Mouse (Mus musculus) right cerebral cortex, postnatal 14 days (tissue): ENCODE results near the gene Prps1l1.

Experiments used
- DNase-seq: peaks from one replicate; pipeline ENCODE4 v3.0.0; 2022

Gene Prps1l1

GRCm38 (mm10) chr12:34984461-34984860, at the start of gene Prps1l1:
Gene Prps1l1 (plus strand): TSS chr12:34984761.
- DNase-seq = no peak

GRCm38 (mm10) chr12:34937918-34938317, 46.6 kb upstream of the Prps1l1 start:
- no peak for DNase-seq

GRCm38 (mm10) chr12:34949066-34949706, 35.4 kb upstream of the Prps1l1 start:
- no peak for DNase-seq

- DNase-seq = no peak
These were observed 8.6 kb upstream of the Prps1l1 start for GRCm38 (mm10) chr12:34975991-34976390.

GRCm38 (mm10) chr12:34985865-34986264, 1.3 kb downstream of the Prps1l1 start:
- DNase-seq = no peak

GRCm38 (mm10) chr12:34989537-34990200, 5.1 kb downstream of the Prps1l1 start:
- no peak for DNase-seq

- no peak for DNase-seq
These were observed 5.8 kb downstream of the Prps1l1 start for GRCm38 (mm10) chr12:34990387-34990786.

- DNase-seq = no peak
These were observed 7.3 kb downstream of the Prps1l1 start for GRCm38 (mm10) chr12:34991900-34992299.

GRCm38 (mm10) chr12:34997597-34998182, 13.1 kb downstream of the Prps1l1 start:
- no peak for DNase-seq

GRCm38 (mm10) chr12:34998778-34999467, 14.4 kb downstream of the Prps1l1 start:
- DNase-seq = no peak

- DNase-seq = no peak
These were observed 15.8 kb downstream of the Prps1l1 start for GRCm38 (mm10) chr12:35000323-35000722.

GRCm38 (mm10) chr12:35005748-35006147, 21.2 kb downstream of the Prps1l1 start:
- DNase-seq = no peak

GRCm38 (mm10) chr12:35007851-35008250, 23.3 kb downstream of the Prps1l1 start:
- no peak for DNase-seq

GRCm38 (mm10) chr12:35008340-35009137, 24.0 kb downstream of the Prps1l1 start:
- no peak for DNase-seq

GRCm38 (mm10) chr12:35011462-35011861, 26.9 kb downstream of the Prps1l1 start:
- DNase-seq = no peak

- no peak for DNase-seq
These were observed 29.4 kb downstream of the Prps1l1 start for GRCm38 (mm10) chr12:35013950-35014349.

- DNase-seq = no peak
These were observed 31.5 kb downstream of the Prps1l1 start for GRCm38 (mm10) chr12:35016056-35016455.

GRCm38 (mm10) chr12:35016481-35017250, 32.1 kb downstream of the Prps1l1 start:
- no peak for DNase-seq

- no peak for DNase-seq
These were observed 34.2 kb downstream of the Prps1l1 start for GRCm38 (mm10) chr12:35018679-35019237.

- no peak for DNase-seq
These were observed 36.7 kb downstream of the Prps1l1 start for GRCm38 (mm10) chr12:35021285-35021684.

GRCm38 (mm10) chr12:35022066-35022465, 37.5 kb downstream of the Prps1l1 start:
- no peak for DNase-seq
